Mouse (Mus musculus) liver, postnatal 0 days (tissue): ENCODE data around the gene Paqr6.

ENCODE experiments used
- CTCF ChIP-seq: sonication (generic); IDR thresholded peaks from 2 replicates; pipeline ENCODE4 v1.5.1; 2016; ENCODE audit warnings: antibody characterized with exemption, low read depth
- EP300 ChIP-seq: IDR thresholded peaks from 2 replicates; pipeline ENCODE4 v1.6.1; 2016; ENCODE audit warnings: antibody characterized with exemption, low read depth, mild to moderate bottlenecking

DNA sequence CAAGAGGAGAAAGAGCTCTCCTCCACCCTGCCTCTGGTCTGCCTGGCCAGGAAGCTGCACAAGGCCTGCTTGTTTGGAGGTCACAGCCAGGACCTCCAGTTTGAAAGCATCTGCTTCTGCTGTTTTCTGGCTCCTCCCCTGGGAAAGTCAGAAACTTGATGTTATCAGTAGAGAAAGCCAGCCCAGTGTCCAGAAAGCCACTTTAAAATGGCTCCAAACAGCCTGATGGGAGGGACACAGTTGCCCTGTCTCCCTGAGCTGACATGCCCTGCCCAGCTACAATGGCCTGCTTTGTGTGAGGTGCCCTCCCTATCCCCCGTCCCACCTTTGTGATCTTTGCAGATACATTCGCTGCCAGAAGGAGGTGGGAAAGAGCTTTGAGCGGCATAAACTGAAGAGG lies 4.4 kb upstream of the Paqr6 start:
- TF ChIP-seq CTCF (no peak), EP300 (no peak)
